Mouse (Mus musculus): ENCODE results near the gene Chst5. TPM values are rescaled to one million over a fixed set of nuclear protein-coding genes. Genes with fewer than 3 reads are reported as not detected.

The Chst5 gene
- 0.97 and 1.4 TPM in 2 replicates for polyA plus RNA-seq (2015; fragmentation: Nextera tagmentation; extraction: Ambion mirVana)

GRCm38 (mm10) chr8:111909621-111910450, at the start of gene Chst5:
TSS of gene Chst5 (minus strand) at chr8:111910447.
- H3K27ac ChIP-seq (ENCODE audit: low read length) = no peak within 1 kb of the TSS
- peak within 1 kb of the TSS; percentile 39 for H3K4me3 ChIP-seq (ENCODE audit: low read length)
- H3K9ac ChIP-seq (ENCODE audit: low read depth, low read length) = peak within 1 kb of the TSS; percentile 46
- H3K27me3 ChIP-seq (replicated peaks; ENCODE audit: control insufficient read depth, insufficient read depth, low read length) = peaks cover 14% of the 10 kb centered on the region
- no peaks in the 10 kb centered on the region for H3K36me3 ChIP-seq (ENCODE audit: control insufficient read depth, insufficient read depth, low read length)
- WGBS = 5% methylated on average over 46 of the region's 47 CpGs
- H3K4me2 ChIP-seq (ENCODE audit: low read depth, low read length) = peak within 1 kb of the TSS; percentile 69
- H3K4me1 ChIP-seq (ENCODE audit: control insufficient read depth, insufficient read depth, low read length) = peaks cover 6% of the 10 kb centered on the region
- 0 out of 2 replicates have a peak, but pooled peaks have one; percentile 27 for ATAC-seq
- no peaks in the 10 kb centered on the region for H3K9me3 ChIP-seq (ENCODE audit: control insufficient read depth, low read length)

- Histone ChIP-seq H3K9ac (ENCODE audit: low read depth, low read length) (no peak overlapping the region), H3K36me3 (ENCODE audit: control insufficient read depth, insufficient read depth, low read length) (peaks cover 17% of the 10 kb centered on the region; the same call in 1 of the 2 replicates)
- WGBS = 93% methylated on average over 2 of the region's 2 CpGs
Measured at GRCm38 (mm10) chr8:111957231-111957630, 47.0 kb upstream of the Chst5 start.

GRCm38 (mm10) chr8:111955879-111956278, 45.6 kb upstream of the Chst5 start:
- H3K4me2 ChIP-seq (ENCODE audit: low read depth, low read length) = no peak overlapping the region
- no peaks in the 10 kb centered on the region for H3K27me3 ChIP-seq (replicated peaks; ENCODE audit: control insufficient read depth, insufficient read depth, low read length)
- H3K9ac ChIP-seq (ENCODE audit: low read depth, low read length) = no peak overlapping the region
- H3K9me3 ChIP-seq (ENCODE audit: control insufficient read depth, low read length) = no peaks in the 10 kb centered on the region
- no peak overlapping the region for H3K4me3 ChIP-seq (ENCODE audit: low read length)
- no peak overlapping the region for H3K27ac ChIP-seq (ENCODE audit: low read length)
- ATAC-seq = no peak
- H3K4me1 ChIP-seq (ENCODE audit: control insufficient read depth, insufficient read depth, low read length) = no peaks in the 10 kb centered on the region
- 94% methylated on average over 5 of the region's 5 CpGs for WGBS
- H3K36me3 ChIP-seq (ENCODE audit: control insufficient read depth, insufficient read depth, low read length) = peaks cover 17% of the 10 kb centered on the region; the same call in 1 of the 2 replicates

More at GRCm38 (mm10) chr8:111957231-111957630, 47.0 kb upstream of the Chst5 start:
- no peaks in the 10 kb centered on the region for H3K27me3 ChIP-seq (replicated peaks; ENCODE audit: control insufficient read depth, insufficient read depth, low read length)
- ATAC-seq = no peak
- H3K4me1 ChIP-seq (ENCODE audit: control insufficient read depth, insufficient read depth, low read length) = no peaks in the 10 kb centered on the region
- no peak overlapping the region for H3K27ac ChIP-seq (ENCODE audit: low read length)
- no peaks in the 10 kb centered on the region for H3K9me3 ChIP-seq (ENCODE audit: control insufficient read depth, low read length)
- H3K4me2 ChIP-seq (ENCODE audit: low read depth, low read length) = no peak overlapping the region
- H3K4me3 ChIP-seq (ENCODE audit: low read length) = no peak overlapping the region

- WGBS = 69% methylated on average over 4 of the region's 4 CpGs
- no peaks in the 10 kb centered on the region for H3K27me3 ChIP-seq (replicated peaks; ENCODE audit: control insufficient read depth, insufficient read depth, low read length)
Measured at GRCm38 (mm10) chr8:111954844-111955594, 44.8 kb upstream of the Chst5 start.

GRCm38 (mm10) chr8:111951936-111952335, 41.7 kb upstream of the Chst5 start:
- no peaks in the 10 kb centered on the region for H3K4me1 ChIP-seq (ENCODE audit: control insufficient read depth, insufficient read depth, low read length)
- peaks cover 17% of the 10 kb centered on the region for H3K36me3 ChIP-seq (ENCODE audit: control insufficient read depth, insufficient read depth, low read length)
- no peaks in the 10 kb centered on the region for H3K27me3 ChIP-seq (replicated peaks; ENCODE audit: control insufficient read depth, insufficient read depth, low read length)
- no peak for ATAC-seq
- H3K4me3 ChIP-seq (ENCODE audit: low read length) = no peak overlapping the region
- no peak overlapping the region for H3K9ac ChIP-seq (ENCODE audit: low read depth, low read length)
- no peak overlapping the region for H3K4me2 ChIP-seq (ENCODE audit: low read depth, low read length)
- 93% methylated on average over 5 of the region's 5 CpGs for WGBS
- no peak overlapping the region for H3K27ac ChIP-seq (ENCODE audit: low read length)
- H3K9me3 ChIP-seq (ENCODE audit: control insufficient read depth, low read length) = no peaks in the 10 kb centered on the region

More at GRCm38 (mm10) chr8:111954844-111955594, 44.8 kb upstream of the Chst5 start:
- Histone ChIP-seq H3K4me3 (ENCODE audit: low read length) (no peak overlapping the region), H3K4me1 (ENCODE audit: control insufficient read depth, insufficient read depth, low read length) (no peaks in the 10 kb centered on the region), H3K9ac (ENCODE audit: low read depth, low read length) (no peak overlapping the region), H3K27ac (ENCODE audit: low read length) (no peak overlapping the region), H3K4me2 (ENCODE audit: low read depth, low read length) (no peak overlapping the region), H3K36me3 (ENCODE audit: control insufficient read depth, insufficient read depth, low read length) (peaks cover 17% of the 10 kb centered on the region; the same call in 1 of the 2 replicates), H3K9me3 (ENCODE audit: control insufficient read depth, low read length) (no peaks in the 10 kb centered on the region)
- ATAC-seq = no peak

- Histone ChIP-seq H3K36me3 (ENCODE audit: control insufficient read depth, insufficient read depth, low read length) (peaks cover 12% of the 10 kb centered on the region), H3K9me3 (ENCODE audit: control insufficient read depth, low read length) (no peaks in the 10 kb centered on the region), H3K9ac (ENCODE audit: low read depth, low read length) (no peak overlapping the region), H3K4me2 (ENCODE audit: low read depth, low read length) (no peak overlapping the region), H3K4me1 (ENCODE audit: control insufficient read depth, insufficient read depth, low read length) (no peaks in the 10 kb centered on the region), H3K4me3 (ENCODE audit: low read length) (no peak overlapping the region), H3K27me3 (replicated peaks; ENCODE audit: control insufficient read depth, insufficient read depth, low read length) (no peaks in the 10 kb centered on the region), H3K27ac (ENCODE audit: low read length) (no peak overlapping the region)
- no peak for ATAC-seq
- 96% methylated on average over 7 of the region's 7 CpGs for WGBS
Measured at GRCm38 (mm10) chr8:111951317-111951716, 41.1 kb upstream of the Chst5 start.

- Histone ChIP-seq H3K4me2 (ENCODE audit: low read depth, low read length) (no peak overlapping the region), H3K4me3 (ENCODE audit: low read length) (no peak overlapping the region), H3K9ac (ENCODE audit: low read depth, low read length) (no peak overlapping the region), H3K36me3 (ENCODE audit: control insufficient read depth, insufficient read depth, low read length) (peaks cover 12% of the 10 kb centered on the region), H3K4me1 (ENCODE audit: control insufficient read depth, insufficient read depth, low read length) (no peaks in the 10 kb centered on the region), H3K27ac (ENCODE audit: low read length) (no peak overlapping the region), H3K9me3 (ENCODE audit: control insufficient read depth, low read length) (no peaks in the 10 kb centered on the region), H3K27me3 (replicated peaks; ENCODE audit: control insufficient read depth, insufficient read depth, low read length) (no peaks in the 10 kb centered on the region)
- no peak for ATAC-seq
- WGBS = 82% methylated on average over 3 of the region's 3 CpGs
Measured at GRCm38 (mm10) chr8:111950846-111951245, 40.6 kb upstream of the Chst5 start.

- 93% methylated on average over 8 of the region's 8 CpGs for WGBS
- Histone ChIP-seq H3K27ac (ENCODE audit: low read length) (no peak overlapping the region), H3K36me3 (ENCODE audit: control insufficient read depth, insufficient read depth, low read length) (peaks cover 5% of the 10 kb centered on the region), H3K4me1 (ENCODE audit: control insufficient read depth, insufficient read depth, low read length) (no peaks in the 10 kb centered on the region), H3K9ac (ENCODE audit: low read depth, low read length) (no peak overlapping the region), H3K27me3 (replicated peaks; ENCODE audit: control insufficient read depth, insufficient read depth, low read length) (no peaks in the 10 kb centered on the region), H3K4me2 (ENCODE audit: low read depth, low read length) (no peak overlapping the region), H3K9me3 (ENCODE audit: control insufficient read depth, low read length) (no peaks in the 10 kb centered on the region), H3K4me3 (ENCODE audit: low read length) (no peak overlapping the region)
- no peak for ATAC-seq
Measured at GRCm38 (mm10) chr8:111947954-111948353, 37.7 kb upstream of the Chst5 start.

GRCm38 (mm10) chr8:111947144-111947543, 36.9 kb upstream of the Chst5 start:
- H3K9ac ChIP-seq (ENCODE audit: low read depth, low read length) = no peak overlapping the region
- no peaks in the 10 kb centered on the region for H3K4me1 ChIP-seq (ENCODE audit: control insufficient read depth, insufficient read depth, low read length)
- ATAC-seq = no peak
- H3K4me3 ChIP-seq (ENCODE audit: low read length) = no peak overlapping the region
- H3K4me2 ChIP-seq (ENCODE audit: low read depth, low read length) = no peak overlapping the region
- 80% methylated on average over 2 of the region's 2 CpGs for WGBS
- no peak overlapping the region for H3K27ac ChIP-seq (ENCODE audit: low read length)
- H3K27me3 ChIP-seq (replicated peaks; ENCODE audit: control insufficient read depth, insufficient read depth, low read length) = no peaks in the 10 kb centered on the region
- peaks cover 5% of the 10 kb centered on the region for H3K36me3 ChIP-seq (ENCODE audit: control insufficient read depth, insufficient read depth, low read length)
- H3K9me3 ChIP-seq (ENCODE audit: control insufficient read depth, low read length) = no peaks in the 10 kb centered on the region

Data from intestine, embryonic 16.5 days (tissue).